Mouse (Mus musculus) lung, postnatal 0 days (tissue): Measurements from ENCODE around the gene Pcnx.

ENCODE experiments used
- CTCF ChIP-seq: IDR thresholded peaks from 2 replicates; pipeline ENCODE4 v1.5.1; 2016; ENCODE audit warnings: antibody characterized with exemption, mild to moderate bottlenecking
- EP300 ChIP-seq: IDR thresholded peaks from 2 replicates; pipeline ENCODE4 v1.6.1; 2016; ENCODE audit warnings: antibody characterized with exemption, mild to moderate bottlenecking, control low read depth

DNA sequence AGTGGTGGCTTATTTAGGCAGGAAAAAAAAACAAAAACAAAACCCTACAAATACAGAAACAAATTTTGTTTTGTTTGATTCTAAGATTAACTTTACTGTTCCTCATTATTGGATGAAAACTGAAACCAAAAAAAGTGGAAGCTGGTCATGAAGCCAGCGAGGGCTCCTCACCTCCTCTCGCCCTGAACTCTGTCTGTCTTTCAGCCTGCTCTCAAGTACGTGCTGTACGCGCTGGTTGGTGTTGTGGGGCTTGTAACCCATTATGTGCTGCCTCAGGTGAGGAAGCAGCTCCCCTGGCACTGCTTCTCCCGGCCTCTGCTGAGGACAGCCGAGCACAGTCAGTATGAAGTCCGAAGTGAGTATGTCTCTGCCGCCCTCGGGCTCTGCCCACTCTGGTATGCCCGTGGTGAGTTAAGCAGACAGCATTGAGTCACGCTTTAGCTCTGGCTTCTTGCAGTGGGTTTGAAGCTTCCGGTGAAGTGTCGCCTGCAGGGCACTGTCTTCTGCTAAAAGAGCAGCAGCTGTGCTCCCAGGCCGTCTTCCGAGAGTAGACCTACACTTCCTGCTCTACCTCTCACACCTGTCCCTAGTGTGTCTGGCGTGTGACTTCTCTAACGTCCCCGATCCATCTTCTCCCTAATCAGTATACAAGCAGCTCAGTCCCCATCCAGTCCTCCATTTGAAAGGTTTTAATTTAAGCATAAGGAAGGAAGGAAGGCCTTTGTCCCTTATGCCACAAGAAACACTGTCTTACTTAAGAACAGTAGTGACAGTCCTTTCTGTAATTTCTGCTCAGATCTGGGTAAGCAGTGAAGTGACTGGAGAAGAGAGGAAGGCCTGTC lies 111.4 kb downstream of the Pcnx start:
- no peak for TF ChIP-seq CTCF
- no peak for TF ChIP-seq EP300
